Mouse (Mus musculus) hindbrain, embryonic 11.5 days (tissue): ENCODE measurements around the gene Sema3f. TPM values are rescaled to one million over a fixed set of nuclear protein-coding genes. Genes with fewer than 3 reads are reported as not detected.

Experiments used
- ATAC-seq: fragments of 200-750 bp; cut with Nextera tagmentation; 2 replicates; pipeline ENCODE4 v1.8.0; 2017; ENCODE audit warnings: mild to moderate bottlenecking, moderate TSS enrichment, moderate library complexity; ENCODE audit not compliant: low FRiP score
- DNase-seq: peaks from one replicate; pipeline ENCODE4 v3.0.0-alpha.2; 2015; ENCODE audit warnings: low spot score
- H3K27ac ChIP-seq: fragments of 300-500 bp; sonication (generic); 2 replicates; pipeline ENCODE4 v1.5.1; 2014; ENCODE audit warnings: mild to moderate bottlenecking, low read depth, low read length
- H3K27me3 ChIP-seq: fragments of 300-500 bp; sonication (generic); 2 replicates; pipeline ENCODE4 v1.6.1; 2014; ENCODE audit warnings: mild to moderate bottlenecking, low read length, moderate library complexity, mixed read lengths; ENCODE audit not compliant: control insufficient read depth, insufficient read depth
- H3K36me3 ChIP-seq: fragments of 300-500 bp; sonication (generic); 2 replicates; pipeline ENCODE4 v1.6.1; 2014; ENCODE audit warnings: mild to moderate bottlenecking, low read length, moderate library complexity, mixed read lengths; ENCODE audit not compliant: control insufficient read depth, insufficient read depth
- H3K4me1 ChIP-seq: fragments of 300-500 bp; sonication (generic); replicated peaks from 2 replicates; pipeline ENCODE4 v1.6.1; 2014; ENCODE audit warnings: low read length, mixed read lengths; ENCODE audit not compliant: control insufficient read depth, insufficient read depth
- H3K4me2 ChIP-seq: fragments of 300-500 bp; sonication (generic); replicated peaks from 2 replicates; pipeline ENCODE4 v1.6.1; 2014; ENCODE audit warnings: mild to moderate bottlenecking, low read depth, low read length
- H3K4me3 ChIP-seq: fragments of 300-500 bp; sonication (generic); 2 replicates; pipeline ENCODE4 v1.5.1; 2014; ENCODE audit warnings: low read depth, low read length
- H3K9ac ChIP-seq: fragments of 300-500 bp; sonication (generic); 2 replicates; pipeline ENCODE4 v1.6.1; 2014; ENCODE audit warnings: low read depth, low read length
- H3K9me3 ChIP-seq: fragments of 300-500 bp; sonication (generic); 2 replicates; pipeline ENCODE4 v1.6.1; 2016; ENCODE audit warnings: low read length; ENCODE audit not compliant: control insufficient read depth
- WGBS: fragments of 180-500 bp; shearing (Covaris S2); extraction: QIAGEN DNeasy Blood & Tissue Kit; methylation state at CpG from one replicate; pipeline ENCODE4 v1.1.7; 2014; 5-methylcytosine and 5-hydroxymethylcytosine counted together
- polyA plus RNA-seq: library from polyadenylated mRNA; unstranded; fragments of >200 nt; fragmentation: Nextera tagmentation; extraction: Ambion mirVana; gene quantifications from 2 replicates; pipeline ENCODE4 v1.2.1, GENCODE M21; 2014

Sema3f gene
- polyA plus RNA-seq, 1 experiment from 2014 or later, result 12.0 TPM

GRCm38 (mm10) chr9:107699376-107699980, 10.8 kb downstream of the Sema3f start:
- 1% methylated on average over 9 of the region's 9 CpGs for WGBS
- no peak overlapping the region for H3K4me3 ChIP-seq
- H3K36me3 ChIP-seq, result no peaks in the 10 kb centered on the region
- H3K9me3 ChIP-seq, result no peaks in the 10 kb centered on the region
- 0 out of 2 replicates have a peak overlapping the region, but pooled peaks have one; percentile 20 for H3K4me2 ChIP-seq
- DNase-seq (peak; percentile 51), ATAC-seq (peak; percentile 31; the same call in 1 of the 2 replicates)
- H3K9ac ChIP-seq, result no peak overlapping the region
- H3K4me1 ChIP-seq, result peaks cover 44% of the 10 kb centered on the region
- 0 out of 2 replicates have a peak overlapping the region, but pooled peaks have one; percentile 30 for H3K27ac ChIP-seq
- 0 out of 2 replicates have a peak, but pooled peaks cover 4% of the 10 kb centered on the region for H3K27me3 ChIP-seq

DNA sequence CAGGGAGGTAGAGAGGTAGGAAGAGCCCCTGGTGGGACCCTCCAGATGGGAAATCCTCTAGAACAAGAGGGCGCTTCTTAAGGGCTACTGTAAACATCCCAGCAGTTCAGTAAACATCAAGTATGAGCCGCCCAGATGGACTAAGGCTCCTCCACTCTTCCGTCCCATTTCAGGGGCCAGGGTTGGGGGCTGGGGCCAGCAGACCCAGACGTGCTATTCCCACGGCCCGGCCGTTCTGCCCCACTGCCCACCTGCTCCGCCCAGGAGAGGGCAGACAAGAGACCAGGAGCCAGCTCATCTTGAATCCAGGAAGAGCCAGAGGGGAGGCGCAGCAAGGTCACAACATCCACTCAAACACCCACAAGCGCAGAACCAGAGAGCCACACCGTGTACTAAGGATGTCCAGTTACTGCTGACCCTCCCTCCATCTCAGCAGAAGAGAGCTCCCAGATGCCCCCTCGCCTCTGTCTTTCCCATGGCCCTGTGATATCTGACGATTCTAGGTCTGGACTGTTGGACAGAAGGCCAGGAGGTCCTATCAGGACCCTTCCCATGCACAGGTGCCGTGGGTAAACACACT, 11.6 kb downstream of the Sema3f start:
- H3K36me3 ChIP-seq, result no peaks in the 10 kb centered on the region
- H3K4me1 ChIP-seq, result peaks cover 39% of the 10 kb centered on the region
- 0 out of 2 replicates have a peak, but pooled peaks have one; percentile 21 for ATAC-seq

DNA sequence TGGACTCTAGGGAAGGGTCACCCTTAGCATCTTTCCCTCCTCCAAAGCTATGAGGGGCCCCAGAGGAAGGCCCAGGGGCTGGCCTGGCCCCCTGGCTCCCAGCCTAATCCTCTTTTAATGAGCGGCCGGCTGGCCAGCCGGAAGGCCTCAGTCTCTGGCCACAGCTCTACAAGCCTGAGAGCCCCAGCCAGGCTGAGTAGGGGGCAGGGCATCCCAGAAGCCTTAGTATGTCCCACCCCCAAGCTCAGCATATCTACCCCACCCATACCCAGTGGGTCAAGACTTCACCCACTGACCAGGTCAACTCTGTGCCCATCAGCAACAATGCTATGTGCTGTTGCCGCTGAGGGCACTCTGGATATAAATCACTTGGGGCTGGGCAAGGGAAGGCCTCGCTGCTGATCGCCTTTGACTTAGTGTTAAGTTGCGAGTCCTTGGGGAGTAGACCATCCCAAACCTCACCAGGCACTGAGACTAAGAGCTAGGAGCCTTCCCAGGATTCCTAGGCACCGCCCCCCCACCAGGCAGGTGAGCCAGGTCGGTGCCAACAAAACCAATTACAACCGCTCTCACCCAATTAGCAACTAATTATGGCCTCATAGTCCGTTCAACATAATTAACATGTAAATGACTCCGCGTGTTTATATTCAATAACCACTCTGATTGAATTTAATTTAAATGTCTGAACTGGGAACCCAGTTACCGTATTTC, 12.3 kb downstream of the Sema3f start:
- H3K9ac ChIP-seq, result no peak overlapping the region
- H3K4me2 ChIP-seq, result no peak overlapping the region
- H3K27ac ChIP-seq, result peak overlapping the region; percentile 19; the same call in 1 of the 2 replicates
- H3K4me3 ChIP-seq, result no peak overlapping the region
- H3K27me3 ChIP-seq, result 0 out of 2 replicates have a peak, but pooled peaks cover 4% of the 10 kb centered on the region
- WGBS, result 9% methylated on average over 14 of the region's 14 CpGs
- ATAC-seq, result no peak
- H3K9me3 ChIP-seq, result no peaks in the 10 kb centered on the region
- H3K36me3 ChIP-seq, result no peaks in the 10 kb centered on the region
- peak; percentile 30 for DNase-seq
- peaks cover 40% of the 10 kb centered on the region for H3K4me1 ChIP-seq

More for the DNA sequence above, 11.6 kb downstream of the Sema3f start:
- 6% methylated on average over 14 of the region's 14 CpGs for WGBS
- peak; percentile 45 for DNase-seq
- Histone ChIP-seq H3K27me3 (0 out of 2 replicates have a peak, but pooled peaks cover 4% of the 10 kb centered on the region), H3K9me3 (no peaks in the 10 kb centered on the region), H3K27ac (peak overlapping the region; percentile 19; the same call in 1 of the 2 replicates), H3K4me2 (peak overlapping the region; percentile 20), H3K4me3 (no peak overlapping the region), H3K9ac (no peak overlapping the region)

DNA sequence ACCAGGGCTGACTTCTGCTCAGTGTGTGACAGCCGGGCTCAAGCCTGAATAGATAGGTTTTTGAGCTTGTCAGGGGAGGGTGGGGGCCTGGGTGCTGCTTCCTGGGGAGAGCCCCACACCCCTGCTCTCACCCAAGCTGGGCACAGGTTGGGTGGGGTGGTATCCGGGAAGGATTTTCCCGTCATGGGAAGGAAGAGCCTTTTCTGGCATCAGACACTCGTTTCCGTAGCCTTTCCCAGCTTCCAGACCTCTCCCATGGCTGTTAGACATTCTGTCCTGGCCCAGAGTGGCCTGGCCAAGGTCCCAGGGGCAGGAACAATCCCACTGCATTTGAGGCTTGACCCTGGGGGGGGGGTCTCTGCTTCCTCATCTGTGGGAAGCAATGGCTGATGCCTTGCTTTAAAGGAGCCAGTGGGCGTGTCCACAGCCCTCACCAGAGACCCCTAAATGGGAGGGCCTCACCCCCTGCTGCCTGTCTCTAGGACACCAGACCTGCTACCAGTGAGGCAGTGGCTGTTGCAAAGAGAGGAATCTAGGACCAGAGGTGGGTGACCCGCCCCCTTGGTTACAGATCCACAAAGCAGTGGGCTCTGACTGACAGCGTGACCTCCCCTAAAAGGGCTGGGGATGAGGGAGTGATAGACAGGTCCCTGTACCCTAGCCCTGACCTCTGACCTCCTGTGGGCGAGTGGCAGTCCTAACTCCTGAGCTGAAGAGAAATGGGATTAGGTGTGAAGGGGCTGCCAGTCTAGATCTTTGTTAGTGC, 13.2 kb downstream of the Sema3f start:
- DNase-seq (peak; percentile 44), ATAC-seq (no peak)
- 0 out of 2 replicates have a peak overlapping the region, but pooled peaks have one; percentile 30 for H3K27ac ChIP-seq
- H3K36me3 ChIP-seq, result no peaks in the 10 kb centered on the region
- H3K27me3 ChIP-seq, result 0 out of 2 replicates have a peak, but pooled peaks cover 4% of the 10 kb centered on the region
- no peaks in the 10 kb centered on the region for H3K9me3 ChIP-seq
- WGBS, result 17% methylated on average over 9 of the region's 9 CpGs
- H3K9ac ChIP-seq, result 0 out of 2 replicates have a peak overlapping the region, but pooled peaks have one; percentile 19
- H3K4me2 ChIP-seq, result no peak overlapping the region
- H3K4me3 ChIP-seq, result no peak overlapping the region
- peaks cover 40% of the 10 kb centered on the region for H3K4me1 ChIP-seq

DNA sequence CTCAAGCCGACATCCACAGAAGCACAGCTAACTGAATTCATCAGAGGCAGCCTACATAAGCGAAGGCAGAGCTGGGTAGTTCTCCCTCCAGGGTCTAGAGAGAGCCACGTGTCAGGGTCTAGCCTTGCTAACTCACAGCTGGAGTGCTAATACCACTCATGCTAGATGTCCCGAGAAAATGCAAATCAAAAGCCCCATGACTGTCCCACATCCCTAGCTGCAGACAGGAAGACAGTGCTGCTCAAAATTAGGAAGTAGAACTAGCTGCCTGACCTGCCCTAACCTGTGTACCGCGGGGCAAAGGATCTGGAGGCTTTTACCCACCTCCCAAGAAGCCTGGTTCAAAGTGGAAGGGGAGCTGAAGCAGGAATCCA, 14.2 kb downstream of the Sema3f start:
- Histone ChIP-seq H3K9ac (no peak overlapping the region), H3K36me3 (0 out of 2 replicates have a peak, but pooled peaks cover 3% of the 10 kb centered on the region), H3K27me3 (0 out of 2 replicates have a peak, but pooled peaks cover 4% of the 10 kb centered on the region), H3K4me2 (no peak overlapping the region), H3K9me3 (no peaks in the 10 kb centered on the region), H3K4me1 (peaks cover 40% of the 10 kb centered on the region), H3K4me3 (no peak overlapping the region), H3K27ac (peak overlapping the region; percentile 51)
- 41% methylated on average over 6 of the region's 6 CpGs for WGBS
- no peak for DNase-seq
- ATAC-seq, result no peak

- H3K27me3 ChIP-seq, result 0 out of 2 replicates have a peak, but pooled peaks cover 4% of the 10 kb centered on the region
- no peak for DNase-seq
- H3K4me1 ChIP-seq, result peaks cover 40% of the 10 kb centered on the region
- H3K27ac ChIP-seq, result peak overlapping the region; percentile 51; the same call in 1 of the 2 replicates
- H3K9me3 ChIP-seq, result no peaks in the 10 kb centered on the region
- 0 out of 2 replicates have a peak, but pooled peaks cover 3% of the 10 kb centered on the region for H3K36me3 ChIP-seq
- ATAC-seq, result no peak
- H3K4me2 ChIP-seq, result no peak overlapping the region
- H3K9ac ChIP-seq, result no peak overlapping the region
- WGBS, result 78% methylated on average over 12 of the region's 12 CpGs
- H3K4me3 ChIP-seq, result no peak overlapping the region
Observed at GRCm38 (mm10) chr9:107695441-107696105, 14.7 kb downstream of the Sema3f start.

DNA sequence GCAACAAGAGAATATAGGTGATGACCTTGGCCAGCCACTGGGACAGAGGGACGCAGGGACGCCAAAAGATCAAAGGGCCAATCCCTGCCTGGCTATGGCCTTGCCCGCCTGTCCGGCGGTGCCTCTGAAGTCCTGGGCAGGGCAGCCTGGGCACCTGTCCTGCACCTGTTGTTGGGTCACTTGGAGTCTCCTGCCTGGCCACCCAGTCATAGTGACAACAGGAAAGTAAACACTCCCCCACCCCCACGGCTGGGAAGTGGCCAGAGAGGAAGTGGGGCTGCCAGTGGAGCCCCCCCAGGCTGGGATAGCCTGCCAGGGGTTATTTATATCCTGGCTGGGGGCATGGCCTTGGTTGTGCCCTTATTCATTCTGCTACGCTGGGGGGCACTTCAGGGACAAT, 15.6 kb downstream of the Sema3f start:
- 0 out of 2 replicates have a peak, but pooled peaks cover 3% of the 10 kb centered on the region for H3K36me3 ChIP-seq
- no peak overlapping the region for H3K9ac ChIP-seq
- DNase-seq, result no peak
- H3K9me3 ChIP-seq, result no peaks in the 10 kb centered on the region
- no peak overlapping the region for H3K4me3 ChIP-seq
- peaks cover 34% of the 10 kb centered on the region for H3K4me1 ChIP-seq
- ATAC-seq, result no peak
- 79% methylated on average over 7 of the region's 7 CpGs for WGBS
- no peak overlapping the region for H3K4me2 ChIP-seq
- H3K27me3 ChIP-seq, result 0 out of 2 replicates have a peak, but pooled peaks cover 4% of the 10 kb centered on the region
- no peak overlapping the region for H3K27ac ChIP-seq
